Mouse (Mus musculus) megakaryocyte, embryonic 14.5 days (primary cell): ENCODE measurements around the gene Cfap65. TPM values are rescaled to one million over a fixed set of nuclear protein-coding genes. Genes with fewer than 3 reads are reported as not detected.

Source experiments
- H3K27me3 ChIP-seq: replicated peaks from 2 replicates; pipeline ENCODE3; 2012; ENCODE audit warnings: inconsistent platforms
- H3K36me3 ChIP-seq: replicated peaks from 2 replicates; pipeline ENCODE3; 2012; ENCODE audit warnings: low read length, inconsistent platforms, mixed read lengths
- H3K4me1 ChIP-seq: 2 replicates; pipeline ENCODE4 v1.6.1; 2012; ENCODE audit warnings: inconsistent platforms
- H3K4me3 ChIP-seq: replicated peaks from 2 replicates; pipeline ENCODE3; 2012; ENCODE audit warnings: moderate library complexity, mild to moderate bottlenecking, inconsistent platforms
- H3K9me3 ChIP-seq: 2 replicates; pipeline ENCODE4 v1.6.1; 2012; ENCODE audit warnings: inconsistent platforms
- FLI1 ChIP-seq: IDR thresholded peaks from 2 replicates; pipeline ENCODE4 v1.6.1; 2012; ENCODE audit warnings: low read length, inconsistent platforms, mixed read lengths
- GATA1 ChIP-seq: IDR thresholded peaks from 3 replicates; pipeline ENCODE4 v1.6.1; 2012; ENCODE audit warnings: mixed read lengths, low read length, inconsistent platforms, borderline replicate concordance
- polyA plus RNA-seq: library from polyadenylated mRNA; stranded (reverse); fragments of >175 nt; gene quantifications from 2 replicates; pipeline ENCODE4 v1.2.3, GENCODE M21; 2012; ENCODE audit warnings: low replicate concordance; ENCODE audit not compliant: insufficient read depth

Cfap65 gene
- polyA plus RNA-seq, 1 experiment = 0.02 TPM

DNA sequence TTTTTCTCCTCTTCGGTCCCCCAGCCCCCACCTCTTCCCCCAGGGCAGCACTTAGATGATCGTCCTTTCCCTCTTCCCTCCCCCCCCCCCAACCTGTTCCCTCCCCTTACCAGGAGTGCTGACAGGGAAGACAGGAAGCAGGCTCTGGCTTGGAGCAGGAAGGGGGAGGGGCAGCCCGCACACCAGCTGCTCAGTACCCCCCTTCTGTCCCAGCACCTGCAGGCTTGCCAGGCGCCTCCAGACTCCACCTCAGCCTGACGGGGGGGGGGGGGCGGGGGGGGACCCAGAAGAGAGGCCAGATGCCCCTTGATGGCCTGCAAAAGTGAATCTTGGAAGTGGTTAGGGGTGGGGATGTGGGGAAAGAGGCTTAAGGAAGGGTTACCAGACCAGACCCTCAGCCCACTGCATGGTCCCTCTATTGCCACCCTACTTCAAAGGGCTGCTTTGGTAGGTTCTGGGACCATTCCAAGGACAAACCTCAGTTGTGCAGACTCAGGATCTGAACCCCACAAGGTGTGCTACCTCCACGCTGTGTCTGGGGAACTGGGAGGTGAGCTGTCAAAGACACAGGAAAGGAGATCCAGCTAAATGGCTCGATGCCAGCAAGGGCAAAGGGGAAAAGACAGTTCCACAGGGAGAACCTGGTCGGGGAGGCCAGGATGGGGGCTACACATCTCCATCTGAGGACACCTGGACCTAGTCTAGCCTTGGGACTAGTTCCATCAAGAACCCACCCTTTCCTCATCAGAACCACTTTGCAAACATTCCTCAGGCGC, 36.6 kb downstream of the Cfap65 start:
- peaks cover under 1% of the 10 kb centered on the region for H3K4me1 ChIP-seq

DNA sequence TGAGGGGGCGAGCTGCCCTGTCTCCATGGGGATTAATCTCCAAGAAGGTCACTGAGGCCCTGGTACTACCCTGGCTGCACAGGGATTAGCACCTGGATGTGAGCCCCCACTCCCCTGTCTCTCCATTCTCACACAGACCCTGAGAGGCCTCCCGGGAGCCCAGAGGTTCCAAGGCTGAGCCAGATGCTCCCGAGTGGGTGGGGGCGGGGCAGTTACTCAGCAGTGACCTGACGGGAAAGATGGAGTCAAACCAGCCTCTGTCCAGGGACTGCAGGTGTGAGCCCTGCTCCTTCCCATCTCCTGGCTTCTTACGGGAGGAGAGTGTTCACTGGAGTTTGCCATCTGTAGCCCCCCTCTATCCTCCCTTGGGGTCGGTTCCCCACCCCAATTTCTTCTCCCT, 37.4 kb downstream of the Cfap65 start:
- TF ChIP-seq FLI1 (no peak), GATA1 (no peak)
- Histone ChIP-seq H3K9me3 (no peaks in the 10 kb centered on the region), H3K27me3 (peaks cover 94% of the 10 kb centered on the region), H3K4me1 (peaks cover 9% of the 10 kb centered on the region), H3K36me3 (no peaks in the 10 kb centered on the region), H3K4me3 (no peak overlapping the region)

More for the DNA sequence above, 36.6 kb downstream of the Cfap65 start:
- no peak for TF ChIP-seq FLI1
- no peak for TF ChIP-seq GATA1
- Histone ChIP-seq H3K27me3 (peaks cover 94% of the 10 kb centered on the region), H3K4me3 (no peak overlapping the region), H3K36me3 (no peaks in the 10 kb centered on the region), H3K9me3 (no peaks in the 10 kb centered on the region)

DNA sequence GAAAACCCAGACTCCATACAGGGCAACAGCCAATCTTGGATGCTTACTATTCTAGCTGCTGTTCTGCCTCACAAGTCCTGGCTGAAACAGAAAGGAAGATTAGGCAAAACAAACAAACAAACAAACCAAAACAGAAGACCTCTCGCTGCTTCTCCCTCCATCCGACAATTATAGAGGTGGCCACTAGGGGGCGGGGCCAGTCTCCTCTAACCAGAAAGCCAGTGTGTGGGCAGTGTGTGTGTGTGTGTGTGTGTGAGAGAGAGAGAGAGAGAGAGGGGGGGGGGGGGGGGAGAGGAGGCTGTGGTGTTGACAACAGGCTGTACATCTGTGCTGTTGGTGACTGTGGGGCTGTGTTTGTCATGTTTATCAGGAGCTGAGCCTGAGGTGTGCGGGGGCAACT, 40.4 kb downstream of the Cfap65 start:
- peaks cover 14% of the 10 kb centered on the region for H3K4me1 ChIP-seq
- H3K36me3 ChIP-seq = no peaks in the 10 kb centered on the region
- no peaks in the 10 kb centered on the region for H3K9me3 ChIP-seq
- H3K4me3 ChIP-seq = peak overlapping the region; percentile 3
- peaks cover 94% of the 10 kb centered on the region for H3K27me3 ChIP-seq
- no peak for TF ChIP-seq FLI1

DNA sequence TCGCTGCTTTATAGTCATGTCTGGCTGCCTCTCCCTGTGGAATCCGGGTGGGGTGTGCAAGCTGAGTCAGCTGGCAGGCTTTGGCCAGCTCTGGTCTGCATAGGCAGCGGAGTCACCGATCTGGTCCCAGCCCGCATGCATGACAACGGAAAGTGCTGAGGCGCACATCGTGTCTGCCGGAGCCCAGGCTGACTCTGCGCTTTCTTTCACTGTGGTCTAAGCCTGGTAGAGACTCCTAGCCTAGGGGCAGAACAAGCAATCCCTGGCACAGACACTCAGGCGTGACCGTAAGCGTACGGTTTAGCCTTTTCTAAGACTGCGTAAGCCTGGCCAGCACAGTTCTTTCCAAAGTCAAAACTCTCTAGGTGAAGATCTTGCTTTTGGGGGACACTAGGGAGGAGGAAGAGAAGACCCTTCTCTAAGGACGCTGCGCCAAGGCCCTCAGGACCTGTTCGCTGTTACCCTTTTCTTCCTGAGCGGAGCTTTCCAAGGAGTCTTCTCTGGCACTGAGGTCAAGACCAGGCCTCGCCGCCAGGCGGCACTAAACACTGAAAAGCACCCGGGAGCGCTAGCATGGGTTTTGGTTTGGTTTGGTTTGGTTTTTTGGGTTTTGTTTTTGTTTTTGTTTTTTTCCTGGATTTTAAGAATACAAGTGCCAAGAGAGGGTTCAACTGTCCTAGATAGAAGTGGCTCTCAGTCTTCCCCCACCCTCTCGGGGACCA, 42.1 kb downstream of the Cfap65 start, which contains the start of gene Cryba2:
TSS of gene Cryba2 (minus strand) at position 10 of the 722 bp plus-strand sequence.
- Histone ChIP-seq H3K27me3 (peaks cover 89% of the 10 kb centered on the region), H3K9me3 (no peaks in the 10 kb centered on the region), H3K4me3 (no peak within 1 kb of the TSS), H3K4me1 (peaks cover 14% of the 10 kb centered on the region), H3K36me3 (no peaks in the 10 kb centered on the region)
- no peak for TF ChIP-seq FLI1
- TF ChIP-seq GATA1 = no peak

DNA sequence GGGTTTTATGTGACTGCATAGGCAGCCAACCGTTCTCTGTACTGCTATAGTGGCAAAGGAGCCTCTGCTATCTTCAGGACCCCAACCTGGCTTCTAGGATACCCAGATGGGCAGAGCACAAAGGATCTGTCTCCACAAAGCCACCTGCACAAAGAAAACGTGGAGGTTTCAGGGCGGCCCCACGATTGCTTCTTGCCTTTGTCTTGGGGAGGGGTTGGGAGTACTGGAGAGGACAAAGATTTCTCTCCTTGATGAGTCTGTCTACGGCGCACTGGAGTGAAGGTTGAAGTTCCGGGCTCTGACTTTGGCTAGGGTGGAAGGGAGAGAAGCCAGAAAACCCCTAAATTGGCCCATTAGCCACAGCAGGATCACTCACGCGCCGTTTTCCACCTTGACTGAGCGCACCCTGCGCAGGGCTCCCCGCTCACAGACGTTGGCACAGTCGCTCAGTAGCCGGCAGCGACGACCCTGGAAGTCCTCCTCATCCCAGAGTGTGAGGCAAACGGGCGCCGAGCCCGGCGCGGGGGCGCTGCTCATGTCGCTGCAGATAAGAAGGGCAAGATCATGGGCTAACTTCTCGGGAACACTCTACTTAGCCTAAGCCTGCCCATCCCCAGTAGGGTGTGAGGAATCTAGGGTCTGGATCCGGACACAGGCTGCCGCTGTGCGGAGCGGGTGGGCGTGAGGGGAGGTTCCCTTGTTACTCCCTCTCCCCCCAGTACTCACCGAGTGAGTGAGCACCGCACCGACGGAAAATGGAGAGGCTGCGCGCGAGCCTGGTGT, 42.9 kb downstream of the Cfap65 start:
- no peak overlapping the region for H3K4me3 ChIP-seq
- H3K4me1 ChIP-seq = peaks cover 14% of the 10 kb centered on the region
- peaks cover 88% of the 10 kb centered on the region for H3K27me3 ChIP-seq
- no peaks in the 10 kb centered on the region for H3K36me3 ChIP-seq
- no peak for TF ChIP-seq FLI1
- no peak for TF ChIP-seq GATA1
- H3K9me3 ChIP-seq = no peaks in the 10 kb centered on the region

DNA sequence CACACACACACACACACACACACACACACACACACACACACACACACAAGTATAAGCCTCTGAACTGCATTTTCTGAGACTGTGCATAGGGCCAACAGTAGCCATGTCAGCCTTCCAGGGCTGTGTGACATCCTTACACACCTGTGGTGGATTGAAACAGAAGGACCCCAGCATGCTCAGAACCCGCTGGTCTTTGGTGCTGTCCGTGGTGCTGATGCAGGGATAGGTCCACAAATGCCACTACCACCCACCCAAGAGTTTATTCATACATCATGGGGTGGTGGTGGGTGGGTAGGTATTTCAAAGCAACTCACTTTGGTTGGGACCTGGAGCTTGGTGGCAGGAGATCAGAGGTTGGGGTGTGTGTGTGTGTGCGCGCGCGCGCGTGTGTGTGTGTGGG, 43.9 kb downstream of the Cfap65 start:
- no peak overlapping the region for H3K4me3 ChIP-seq
- H3K27me3 ChIP-seq = peaks cover 90% of the 10 kb centered on the region
- H3K9me3 ChIP-seq = no peaks in the 10 kb centered on the region
- H3K36me3 ChIP-seq = no peaks in the 10 kb centered on the region
- TF ChIP-seq GATA1 (no peak), FLI1 (no peak)
- H3K4me1 ChIP-seq = peaks cover 14% of the 10 kb centered on the region

DNA sequence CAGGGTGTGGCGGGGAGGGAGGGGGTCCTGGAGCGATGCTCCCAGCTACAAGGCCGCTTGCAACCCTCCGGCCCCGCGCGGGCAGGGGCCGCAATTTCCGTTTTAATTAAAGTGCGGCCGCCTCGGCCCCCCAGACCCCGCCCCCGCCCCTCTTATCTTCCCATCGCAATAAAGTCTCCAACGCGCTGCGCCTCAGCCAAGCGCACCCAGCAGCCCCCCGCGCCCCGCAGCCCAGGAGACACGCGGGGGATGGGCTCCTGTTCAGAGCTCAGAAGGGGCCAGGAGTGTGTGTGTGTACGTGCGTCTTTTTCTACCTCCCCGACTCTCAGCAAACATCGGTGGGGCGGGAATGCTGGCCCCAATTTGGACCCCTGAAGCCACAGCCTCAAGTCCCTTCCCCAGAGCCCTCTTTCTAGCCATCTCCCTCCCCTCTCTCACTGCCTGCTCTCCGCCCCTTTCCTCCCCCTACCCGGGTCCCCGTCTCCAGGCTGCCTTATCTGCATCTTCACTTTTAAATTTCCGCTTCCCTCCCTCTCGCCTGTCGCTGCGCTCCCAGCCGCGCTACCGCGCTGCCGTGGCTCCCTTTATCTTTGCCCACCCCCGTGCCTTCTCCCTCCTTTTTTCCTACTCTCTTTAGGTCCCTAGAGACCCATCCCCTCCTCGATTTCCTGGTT, 49.9 kb downstream of the Cfap65 start, which contains the start of gene Fev:
TSS of gene Fev (minus strand) at position 51 of the 674 bp plus-strand sequence.
- TF ChIP-seq FLI1 (no peak), GATA1 (no peak)
- H3K27me3 ChIP-seq = peaks cover 93% of the 10 kb centered on the region
- peak within 1 kb of the TSS; percentile 14 for H3K4me3 ChIP-seq
- H3K36me3 ChIP-seq = no peaks in the 10 kb centered on the region
- H3K4me1 ChIP-seq = peaks cover 32% of the 10 kb centered on the region
- H3K9me3 ChIP-seq = no peaks in the 10 kb centered on the region

DNA sequence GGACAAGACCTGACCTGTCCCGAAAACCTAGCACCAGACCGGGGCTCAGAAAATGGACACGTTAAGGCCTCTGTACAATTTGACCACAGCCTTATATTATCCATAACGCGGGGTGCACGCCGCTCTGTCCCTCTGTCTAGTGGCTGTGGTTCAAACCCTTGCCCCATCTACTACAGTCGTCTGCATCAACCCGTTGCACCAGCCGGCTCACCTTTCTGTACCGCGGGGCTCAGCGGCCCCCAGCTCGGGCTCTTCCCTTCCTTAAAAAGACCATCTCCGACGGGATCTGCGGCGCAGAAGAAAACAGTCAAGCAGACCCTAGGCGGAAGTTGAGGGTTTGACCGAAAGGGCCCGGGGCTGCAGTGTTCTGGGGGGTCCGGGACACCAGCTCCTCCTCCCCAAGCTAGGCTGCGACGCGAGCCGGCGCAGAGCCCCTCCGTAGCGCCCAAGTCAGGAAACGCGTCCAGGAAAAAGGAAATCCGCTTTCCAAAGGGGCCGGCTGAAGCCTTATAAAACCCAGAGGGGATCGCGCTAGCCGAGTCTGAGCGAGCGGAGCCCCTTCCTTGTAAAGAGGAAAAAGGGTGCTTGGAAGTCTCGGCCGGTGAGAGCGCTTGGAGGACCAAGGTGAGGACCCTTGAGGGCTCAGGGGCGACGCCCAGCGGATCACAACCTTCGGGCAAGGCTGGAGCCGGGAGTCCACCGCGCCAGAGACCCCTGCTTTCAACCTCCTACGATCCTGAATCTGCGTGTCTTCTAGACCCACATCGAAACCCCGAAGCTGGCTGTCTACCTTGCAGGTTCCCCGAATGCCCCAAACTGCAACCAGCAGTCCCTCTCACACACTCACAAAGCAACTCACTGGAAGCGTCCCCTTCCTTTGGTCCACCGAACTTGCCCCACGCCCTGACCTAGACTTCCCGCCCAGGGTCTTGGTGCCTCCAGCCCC, 50.9 kb downstream of the Cfap65 start:
- Histone ChIP-seq H3K27me3 (peaks cover 85% of the 10 kb centered on the region), H3K9me3 (no peaks in the 10 kb centered on the region), H3K4me3 (no peak overlapping the region), H3K4me1 (peaks cover 32% of the 10 kb centered on the region), H3K36me3 (no peaks in the 10 kb centered on the region)
- no peak for TF ChIP-seq FLI1
- TF ChIP-seq GATA1 = no peak
